Mouse (Mus musculus): ENCODE data around the gene Ccdc83.

Gene Ccdc83

GRCm38 (mm10) chr7:90265289-90265970 lies at the start of gene Ccdc83:
Ccdc83 (minus strand) TSS chr7:90265777.
- DNase-seq (ENCODE audit: low read depth, low spot score), result peak; percentile 77

- no peak for DNase-seq (ENCODE audit: low read depth, low spot score)
Observed at GRCm38 (mm10) chr7:90313421-90313820, 47.8 kb upstream of the Ccdc83 start.

- DNase-seq (ENCODE audit: low read depth, low spot score), result no peak
Observed at GRCm38 (mm10) chr7:90312151-90312883, 46.7 kb upstream of the Ccdc83 start.

GRCm38 (mm10) chr7:90308003-90308402 lies 42.4 kb upstream of the Ccdc83 start:
- DNase-seq (ENCODE audit: low read depth, low spot score), result no peak

GRCm38 (mm10) chr7:90306968-90307367 lies 41.4 kb upstream of the Ccdc83 start:
- no peak for DNase-seq (ENCODE audit: low read depth, low spot score)

GRCm38 (mm10) chr7:90306079-90306478 lies 40.5 kb upstream of the Ccdc83 start:
- no peak for DNase-seq (ENCODE audit: low read depth, low spot score)

GRCm38 (mm10) chr7:90302647-90303552 lies 37.3 kb upstream of the Ccdc83 start:
- no peak for DNase-seq (ENCODE audit: low read depth, low spot score)

GRCm38 (mm10) chr7:90301942-90302646 lies 36.5 kb upstream of the Ccdc83 start, which contains the start of gene Sytl2:
Sytl2 (plus strand) TSS chr7:90302252.
- no peak for DNase-seq (ENCODE audit: low read depth, low spot score)

GRCm38 (mm10) chr7:90291885-90292284 lies 26.3 kb upstream of the Ccdc83 start:
- no peak for DNase-seq (ENCODE audit: low read depth, low spot score)

- no peak for DNase-seq (ENCODE audit: low read depth, low spot score)
Observed at GRCm38 (mm10) chr7:90284793-90285192, 19.2 kb upstream of the Ccdc83 start.

- DNase-seq (ENCODE audit: low read depth, low spot score), result no peak
Observed at GRCm38 (mm10) chr7:90282786-90283185, 17.2 kb upstream of the Ccdc83 start.

GRCm38 (mm10) chr7:90281759-90282546 lies 16.4 kb upstream of the Ccdc83 start:
- DNase-seq (ENCODE audit: low read depth, low spot score), result no peak

- no peak for DNase-seq (ENCODE audit: low read depth, low spot score)
Observed at GRCm38 (mm10) chr7:90280878-90281277, 15.3 kb upstream of the Ccdc83 start.

- no peak for DNase-seq (ENCODE audit: low read depth, low spot score)
Observed at GRCm38 (mm10) chr7:90280274-90280875, 14.8 kb upstream of the Ccdc83 start.

- DNase-seq (ENCODE audit: low read depth, low spot score), result no peak
Observed at GRCm38 (mm10) chr7:90279136-90279535, 13.6 kb upstream of the Ccdc83 start.

- no peak for DNase-seq (ENCODE audit: low read depth, low spot score)
Observed at GRCm38 (mm10) chr7:90277769-90278168, 12.2 kb upstream of the Ccdc83 start.

GRCm38 (mm10) chr7:90277246-90277645 lies 11.7 kb upstream of the Ccdc83 start:
- DNase-seq (ENCODE audit: low read depth, low spot score), result no peak

- no peak for DNase-seq (ENCODE audit: low read depth, low spot score)
Observed at GRCm38 (mm10) chr7:90274561-90275100, 9.1 kb upstream of the Ccdc83 start.

GRCm38 (mm10) chr7:90270141-90270540 lies 4.6 kb upstream of the Ccdc83 start:
- DNase-seq (ENCODE audit: low read depth, low spot score), result no peak
